Mouse (Mus musculus) heart, adult 2 months (tissue): Measurements from ENCODE around the gene Igfals.

Experiments
- CTCF ChIP-seq: fragments of 200-600 bp; IDR thresholded peaks from 2 replicates; pipeline ENCODE4 v1.8.1; 2022; ENCODE audit warnings: antibody characterized with exemption, mild to moderate bottlenecking, moderate library complexity
- EP300 ChIP-seq: fragments of 200-500 bp; IDR thresholded peaks from 2 replicates; pipeline ENCODE4 v1.6.1; 2011; ENCODE audit warnings: low read depth, low read length, control low read depth; ENCODE audit not compliant: insufficient read depth

DNA sequence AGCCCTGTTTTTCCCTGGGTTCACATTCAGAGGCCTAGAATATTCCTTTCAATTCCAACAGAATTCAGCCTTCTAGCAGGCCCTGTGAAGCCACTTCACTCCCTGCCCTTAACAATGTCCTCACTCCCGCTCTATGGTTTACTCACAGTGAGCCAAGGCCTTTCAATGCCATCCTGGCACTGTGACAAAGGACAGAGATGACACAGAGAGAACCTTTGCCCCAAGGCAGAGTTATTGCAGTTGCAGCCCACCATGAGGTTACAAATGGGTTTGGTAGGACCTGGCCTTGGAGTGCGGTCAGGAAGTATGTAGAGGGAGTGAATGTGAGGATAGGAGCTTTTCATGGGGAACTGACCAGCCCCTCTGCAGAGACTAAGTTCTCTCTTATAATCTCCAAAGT, 41.8 kb downstream of the Igfals start:
- no peak for TF ChIP-seq CTCF
- no peak for TF ChIP-seq EP300
